Mouse (Mus musculus): ENCODE data around the gene Ctnnal1.
A peak's percentile ranks its signal among the peaks of the same experiment; 100 is the strongest.

The Ctnnal1 gene

GRCm38 (mm10) chr4:56802669-56803150 is 62.3 kb downstream of the Ctnnal1 start:
- DNase-seq (ENCODE audit: extremely low read depth, low read depth), result peak; percentile 11

GRCm38 (mm10) chr4:56801907-56802668 is 62.9 kb downstream of the Ctnnal1 start, which contains the start of the genes Elp1 and Fam206a:
Gene Elp1 (minus strand): TSS chr4:56802331.
Gene Fam206a (plus strand): TSS chr4:56802345.
- DNase-seq (ENCODE audit: extremely low read depth, low read depth), result peak; percentile 65

GRCm38 (mm10) chr4:56791373-56791772 is 73.6 kb downstream of the Ctnnal1 start:
- DNase-seq (ENCODE audit: extremely low read depth, low read depth), result peak; percentile 7

- no peak for DNase-seq (ENCODE audit: extremely low read depth, low read depth)
Observed at GRCm38 (mm10) chr4:56771065-56771464, 93.9 kb downstream of the Ctnnal1 start.

- DNase-seq (ENCODE audit: extremely low read depth, low read depth), result no peak
Observed at GRCm38 (mm10) chr4:56768913-56769312, 96.1 kb downstream of the Ctnnal1 start.

- no peak for DNase-seq (ENCODE audit: extremely low read depth, low read depth)
Observed at GRCm38 (mm10) chr4:56767861-56768284, 97.1 kb downstream of the Ctnnal1 start.

Measured in MEL-GATA-1-ER (cell line).